Mouse (Mus musculus) stomach, embryonic 15.5 days (tissue): ENCODE results near the gene Plbd2. TPM values are rescaled to one million over a fixed set of nuclear protein-coding genes. Genes with fewer than 3 reads are reported as not detected.

Experiments
- polyA plus RNA-seq: library from polyadenylated mRNA; unstranded; fragments of >200 nt; fragmentation: Nextera tagmentation; extraction: Ambion mirVana; gene quantifications from 2 replicates; pipeline ENCODE4 v1.2.1, GENCODE M21; 2015

Gene Plbd2
- polyA plus RNA-seq, 1 experiment from 2014 or later = 51.5 TPM

Other genes starting within 250 kb of the Plbd2 start
- gene Lhx5, start 71.9 kb downstream of the Plbd2 start, polyA plus RNA-seq = 0.14 and 0.17 TPM in 2 replicates
- gene Sdsl, start 30.8 kb downstream of the Plbd2 start, polyA plus RNA-seq = 15.9 and 19.4 TPM in 2 replicates
- gene Sds, start 27.1 kb downstream of the Plbd2 start, polyA plus RNA-seq = 0.36 and 0.52 TPM in 2 replicates
- gene Slc8b1, start 7.5 kb upstream of the Plbd2 start, polyA plus RNA-seq = 6.2 and 8.3 TPM in 2 replicates
- gene Tpcn1, start 85.0 kb upstream of the Plbd2 start, polyA plus RNA-seq = 25.5 and 25.7 TPM in 2 replicates
- gene Iqcd, start 85.4 kb upstream of the Plbd2 start, polyA plus RNA-seq = 0.40 and 0.69 TPM in 2 replicates
- gene Rita1, start 109.0 kb upstream of the Plbd2 start, polyA plus RNA-seq = 10.4 and 11.4 TPM in 2 replicates
- gene Ddx54, start 109.1 kb upstream of the Plbd2 start, polyA plus RNA-seq = 41.8 and 44.9 TPM in 2 replicates
- not detected in 2 replicates for gene Cfap73, start 130.6 kb upstream of the Plbd2 start, polyA plus RNA-seq
- 0.34 and 0.54 TPM in 2 replicates for gene Rasal1, start 145.2 kb upstream of the Plbd2 start, polyA plus RNA-seq
- 5.2 and 5.6 TPM in 2 replicates for gene Dtx1, start 208.3 kb upstream of the Plbd2 start, polyA plus RNA-seq
- gene Oas2, start 246.2 kb upstream of the Plbd2 start, polyA plus RNA-seq = 0.46 and 0.51 TPM in 2 replicates